15 mouse cellular contexts compared by ENCODE assay signal in genomic region chrX:155511409-155511808, GRCm38 (mm10).
"Had no signal": no experiment of that assay in that cellular context is flagged by ENCODE, and none has a peak within 500 bp of the region (broad histone marks: within the 10 kb centered on the region; RNA-seq: fewer than 3 reads in every experiment).

No protein-coding gene starts in this region.

- DNase-seq: liver, postnatal 0 days; lung, adult 2 months; lung, postnatal 14 days; lung, postnatal 36 days; retina, postnatal 1 day; right cerebral cortex, adult 18-20 months; right cerebral cortex, postnatal 25 days; right cerebral cortex, postnatal 4 days; spleen, adult 18-20 months; thymus, adult 18-20 months; thymus, postnatal 14 days; thymus, postnatal 36 days had no signal

- ATAC-seq: liver, postnatal 0 days; lung, postnatal 0 days; midbrain, embryonic 13.5 days; midbrain, embryonic 15.5 days had no signal
